Mouse (Mus musculus) urinary bladder, postnatal 10 days (tissue): ENCODE data around the gene Zfp644.

Experiments used
- DNase-seq: peaks from one replicate; pipeline ENCODE4 v3.0.0; 2022; ENCODE audit warnings: low spot score

Zfp644 gene

GRCm38 (mm10) chr5:106660867-106661266, 36.2 kb downstream of the Zfp644 start:
- no peak for DNase-seq

- DNase-seq: no peak
Observed at GRCm38 (mm10) chr5:106652790-106653328, 44.2 kb downstream of the Zfp644 start.

GRCm38 (mm10) chr5:106652220-106652753, 44.8 kb downstream of the Zfp644 start:
- no peak for DNase-seq

GRCm38 (mm10) chr5:106649995-106650394, 47.1 kb downstream of the Zfp644 start:
- no peak for DNase-seq

- no peak for DNase-seq
Observed at GRCm38 (mm10) chr5:106649441-106649840, 47.6 kb downstream of the Zfp644 start.

- DNase-seq: no peak
Observed at GRCm38 (mm10) chr5:106643434-106643833, 53.7 kb downstream of the Zfp644 start.

GRCm38 (mm10) chr5:106641876-106642275, 55.2 kb downstream of the Zfp644 start:
- DNase-seq: no peak

- DNase-seq: no peak
Observed at GRCm38 (mm10) chr5:106640235-106640809, 56.8 kb downstream of the Zfp644 start.

- DNase-seq: no peak
Observed at GRCm38 (mm10) chr5:106639627-106640026, 57.5 kb downstream of the Zfp644 start.

GRCm38 (mm10) chr5:106636423-106636946, 60.6 kb downstream of the Zfp644 start:
- DNase-seq: no peak

- no peak for DNase-seq
Observed at GRCm38 (mm10) chr5:106628369-106629149, 68.5 kb downstream of the Zfp644 start.

GRCm38 (mm10) chr5:106623337-106623736, 73.8 kb downstream of the Zfp644 start:
- DNase-seq: no peak

GRCm38 (mm10) chr5:106622193-106622592, 74.9 kb downstream of the Zfp644 start:
- no peak for DNase-seq

- no peak for DNase-seq
Observed at GRCm38 (mm10) chr5:106620446-106620845, 76.6 kb downstream of the Zfp644 start.

GRCm38 (mm10) chr5:106615006-106615405, 82.1 kb downstream of the Zfp644 start:
- no peak for DNase-seq

- DNase-seq: no peak
Observed at GRCm38 (mm10) chr5:106614570-106614969, 82.5 kb downstream of the Zfp644 start.

- DNase-seq: no peak
Observed at GRCm38 (mm10) chr5:106612151-106612550, 84.9 kb downstream of the Zfp644 start.

- DNase-seq: no peak
Observed at GRCm38 (mm10) chr5:106608798-106609197, 88.3 kb downstream of the Zfp644 start, which contains the start of gene Gm17304. Gene Gm17304, plus strand, starts transcription at chr5:106609098.

- no peak for DNase-seq
Observed at GRCm38 (mm10) chr5:106607081-106607480, 90.0 kb downstream of the Zfp644 start.

- no peak for DNase-seq
Observed at GRCm38 (mm10) chr5:106605096-106605495, 92.0 kb downstream of the Zfp644 start.

- DNase-seq: no peak
Observed at GRCm38 (mm10) chr5:106604381-106604780, 92.7 kb downstream of the Zfp644 start.

GRCm38 (mm10) chr5:106599482-106599881, 97.6 kb downstream of the Zfp644 start:
- DNase-seq: no peak

- DNase-seq: no peak
Observed at GRCm38 (mm10) chr5:106597472-106597871, 99.6 kb downstream of the Zfp644 start.
